Mouse (Mus musculus): ENCODE measurements around the gene Tes3-ps. TPM values are rescaled to one million over a fixed set of nuclear protein-coding genes. Genes with fewer than 3 reads are reported as not detected.

Gene Tes3-ps
- total and polyA plus RNA-seq, 2 experiments from 2014 or later: 0.04 to 0.72 TPM

DNA sequence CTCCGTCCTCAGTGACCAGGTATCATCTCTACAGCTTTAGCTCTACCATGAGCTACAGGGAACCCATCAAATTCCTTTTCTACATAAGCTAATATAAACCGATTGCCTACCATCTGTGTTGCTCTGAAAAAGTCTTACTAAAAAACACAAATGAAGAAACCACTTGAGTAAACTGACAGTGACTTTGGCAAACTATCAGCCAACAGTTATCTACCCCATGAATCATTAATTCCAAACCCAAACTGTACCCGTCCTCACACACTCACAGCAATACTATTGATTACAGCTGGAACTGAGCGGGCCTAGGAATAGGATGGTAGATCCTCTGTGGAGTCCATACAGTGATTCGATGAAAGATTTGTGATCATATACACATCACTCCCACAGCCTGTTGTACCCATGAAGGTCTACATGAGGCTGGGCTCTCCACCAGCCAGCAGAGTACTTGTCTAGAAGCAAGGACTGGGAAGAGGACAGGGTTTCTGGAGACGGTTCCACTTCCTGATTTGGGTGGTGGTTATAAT lies 14.2 kb upstream of the Tes3-ps start:
- H3K4me3 ChIP-seq (ENCODE audit: low read depth, low read length): no peak overlapping the region
- ATAC-seq (ENCODE audit: insufficient read depth, low read depth) (no peak), DNase-seq (ENCODE audit: low spot score) (no peak)
- no peaks in the 10 kb centered on the region for H3K27me3 ChIP-seq (ENCODE audit: control insufficient read depth, insufficient read depth, low read length)
- TF ChIP-seq EP300 (IDR thresholded peaks at IDR 0.05; ENCODE audit: low read depth) (no peak), CTCF (IDR thresholded peaks at IDR 0.05; ENCODE audit: low read depth) (no peak)
- H3K4me2 ChIP-seq (ENCODE audit: low read depth, low read length): no peak overlapping the region
- H3K9me3 ChIP-seq (replicated peaks; ENCODE audit: control insufficient read depth, low read length): no peaks in the 10 kb centered on the region
- no peaks in the 10 kb centered on the region for H3K36me3 ChIP-seq (replicated peaks; ENCODE audit: control insufficient read depth, insufficient read depth, low read length)
- 90% methylated on average over 6 of the region's 6 CpGs for WGBS
- no peak overlapping the region; the same call in 1 of the 2 replicates for H3K27ac ChIP-seq (ENCODE audit: low read depth)
- H3K9ac ChIP-seq (replicated peaks; ENCODE audit: low read depth, low read length): no peak overlapping the region
- peaks cover 4% of the 10 kb centered on the region for H3K4me1 ChIP-seq (ENCODE audit: control insufficient read depth, insufficient read depth)

DNA sequence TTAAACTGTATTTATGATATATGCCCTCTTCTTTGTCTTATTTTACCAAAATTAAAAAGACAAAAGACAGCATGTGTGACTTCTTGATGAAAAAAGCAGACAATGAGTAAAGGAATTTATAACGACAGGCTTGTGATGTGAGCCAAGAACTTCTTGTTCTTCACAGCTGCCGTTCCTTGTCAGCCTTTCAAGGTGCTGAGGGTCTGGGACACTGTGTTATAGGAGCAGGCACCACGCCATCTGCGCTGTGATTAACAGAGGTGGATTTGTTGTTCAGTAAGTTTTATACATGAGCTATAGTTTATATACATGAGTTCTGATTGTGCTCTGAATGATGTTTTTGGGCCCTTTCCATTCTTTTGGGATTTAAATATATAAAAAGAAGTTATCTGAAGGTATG lies 13.7 kb upstream of the Tes3-ps start:
- Histone ChIP-seq H3K4me1 (ENCODE audit: control insufficient read depth, insufficient read depth) (peaks cover 4% of the 10 kb centered on the region), H3K9me3 (replicated peaks; ENCODE audit: control insufficient read depth, low read length) (no peaks in the 10 kb centered on the region), H3K27me3 (ENCODE audit: control insufficient read depth, insufficient read depth, low read length) (no peaks in the 10 kb centered on the region), H3K27ac (ENCODE audit: low read depth) (peak overlapping the region; percentile 57), H3K4me2 (ENCODE audit: low read depth, low read length) (no peak overlapping the region), H3K4me3 (ENCODE audit: low read depth, low read length) (no peak overlapping the region), H3K36me3 (replicated peaks; ENCODE audit: control insufficient read depth, insufficient read depth, low read length) (no peaks in the 10 kb centered on the region), H3K9ac (replicated peaks; ENCODE audit: low read depth, low read length) (no peak overlapping the region)
- WGBS: 67% methylated on average over 4 of the region's 4 CpGs
- TF ChIP-seq CTCF (IDR thresholded peaks at IDR 0.05; ENCODE audit: low read depth) (no peak), EP300 (IDR thresholded peaks at IDR 0.05; ENCODE audit: low read depth) (no peak)
- no peak for ATAC-seq (ENCODE audit: insufficient read depth, low read depth)
- DNase-seq (ENCODE audit: low spot score): no peak

DNA sequence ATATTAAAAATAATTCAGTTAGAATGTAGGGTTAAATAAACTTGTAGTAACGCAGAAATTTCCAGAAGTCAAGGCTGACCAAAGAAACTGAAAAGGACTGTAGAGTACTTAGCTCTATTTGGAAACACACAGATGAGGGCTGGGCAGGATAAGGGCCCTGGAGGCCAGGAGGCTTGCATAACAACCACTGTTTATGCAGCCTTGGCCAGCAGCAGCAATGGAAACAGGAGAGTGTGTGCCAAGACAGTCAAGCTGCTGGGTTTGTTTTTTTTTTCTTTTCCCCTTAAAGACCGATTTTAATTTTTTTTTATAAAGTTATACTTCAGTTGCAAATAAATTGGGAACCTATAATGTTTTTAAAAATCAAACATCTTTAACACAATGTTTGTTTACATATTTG lies 13.1 kb upstream of the Tes3-ps start:
- ATAC-seq (ENCODE audit: insufficient read depth, low read depth) (peak; percentile 98), DNase-seq (ENCODE audit: low spot score) (peak; percentile 93)
- no peaks in the 10 kb centered on the region for H3K36me3 ChIP-seq (replicated peaks; ENCODE audit: control insufficient read depth, insufficient read depth, low read length)
- 12% methylated on average over 2 of the region's 2 CpGs for WGBS
- peaks cover 4% of the 10 kb centered on the region for H3K4me1 ChIP-seq (ENCODE audit: control insufficient read depth, insufficient read depth)
- peak overlapping the region; percentile 67; the same call in 1 of the 2 replicates for H3K27ac ChIP-seq (ENCODE audit: low read depth)
- no peak overlapping the region for H3K4me3 ChIP-seq (ENCODE audit: low read depth, low read length)
- no peak for TF ChIP-seq EP300 (IDR thresholded peaks at IDR 0.05; ENCODE audit: low read depth)
- TF ChIP-seq CTCF (IDR thresholded peaks at IDR 0.05; ENCODE audit: low read depth): no peak
- no peak overlapping the region for H3K4me2 ChIP-seq (ENCODE audit: low read depth, low read length)
- H3K27me3 ChIP-seq (ENCODE audit: control insufficient read depth, insufficient read depth, low read length): no peaks in the 10 kb centered on the region
- H3K9ac ChIP-seq (replicated peaks; ENCODE audit: low read depth, low read length): no peak overlapping the region
- H3K9me3 ChIP-seq (replicated peaks; ENCODE audit: control insufficient read depth, low read length): no peaks in the 10 kb centered on the region

DNA sequence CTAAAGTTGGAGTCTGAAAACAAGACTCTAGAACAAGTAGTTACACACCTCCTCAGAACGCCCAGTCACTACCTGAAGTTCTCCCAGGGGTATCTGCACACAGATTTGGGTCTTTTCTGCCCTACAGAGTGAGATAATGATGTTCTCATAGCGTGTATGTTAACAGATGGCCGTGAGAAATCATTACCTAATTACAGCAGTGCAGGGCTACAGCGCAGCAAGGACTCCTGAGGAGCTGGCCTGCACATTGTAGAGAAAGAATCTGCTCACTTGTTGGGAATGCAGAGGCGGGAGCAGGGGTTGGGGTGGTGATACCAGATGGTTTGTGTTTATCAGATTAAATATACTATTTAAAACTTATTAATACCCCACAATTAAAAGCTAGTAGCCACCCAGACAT lies 12.6 kb upstream of the Tes3-ps start:
- H3K36me3 ChIP-seq (replicated peaks; ENCODE audit: control insufficient read depth, insufficient read depth, low read length): no peaks in the 10 kb centered on the region
- H3K27ac ChIP-seq (ENCODE audit: low read depth): peak overlapping the region; percentile 67
- H3K4me1 ChIP-seq (ENCODE audit: control insufficient read depth, insufficient read depth): peaks cover 4% of the 10 kb centered on the region
- ATAC-seq (ENCODE audit: insufficient read depth, low read depth) (peak; percentile 47), DNase-seq (ENCODE audit: low spot score) (no peak)
- no peaks in the 10 kb centered on the region for H3K9me3 ChIP-seq (replicated peaks; ENCODE audit: control insufficient read depth, low read length)
- no peak overlapping the region for H3K4me2 ChIP-seq (ENCODE audit: low read depth, low read length)
- WGBS: 38% methylated on average over 5 of the region's 5 CpGs
- TF ChIP-seq EP300 (IDR thresholded peaks at IDR 0.05; ENCODE audit: low read depth) (no peak), CTCF (IDR thresholded peaks at IDR 0.05; ENCODE audit: low read depth) (no peak)
- H3K4me3 ChIP-seq (ENCODE audit: low read depth, low read length): no peak overlapping the region
- no peaks in the 10 kb centered on the region for H3K27me3 ChIP-seq (ENCODE audit: control insufficient read depth, insufficient read depth, low read length)
- no peak overlapping the region for H3K9ac ChIP-seq (replicated peaks; ENCODE audit: low read depth, low read length)

DNA sequence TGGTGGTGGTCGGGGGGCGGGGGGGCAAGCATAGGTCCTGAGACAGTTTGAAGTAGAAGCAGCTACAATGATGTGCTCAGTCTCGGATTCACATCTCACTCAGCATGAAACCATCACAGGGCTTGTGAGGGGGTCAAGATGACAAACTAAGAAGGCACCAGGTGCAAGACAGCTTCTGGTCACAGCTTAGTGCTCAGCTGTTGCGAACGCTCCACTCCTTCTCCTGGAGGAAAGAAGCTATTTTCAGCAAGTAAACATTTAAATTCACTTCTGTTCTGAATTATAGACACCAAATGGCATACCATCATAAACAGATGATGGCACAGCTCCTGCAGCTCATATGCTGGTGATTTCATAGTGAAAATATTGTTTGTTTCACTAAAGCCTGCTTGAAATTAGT lies 7.7 kb upstream of the Tes3-ps start:
- Histone ChIP-seq H3K4me3 (ENCODE audit: low read depth, low read length) (no peak overlapping the region), H3K4me1 (ENCODE audit: control insufficient read depth, insufficient read depth) (no peaks in the 10 kb centered on the region), H3K9me3 (replicated peaks; ENCODE audit: control insufficient read depth, low read length) (no peaks in the 10 kb centered on the region), H3K36me3 (replicated peaks; ENCODE audit: control insufficient read depth, insufficient read depth, low read length) (no peaks in the 10 kb centered on the region), H3K4me2 (ENCODE audit: low read depth, low read length) (no peak overlapping the region), H3K27me3 (ENCODE audit: control insufficient read depth, insufficient read depth, low read length) (no peaks in the 10 kb centered on the region), H3K27ac (ENCODE audit: low read depth) (no peak overlapping the region), H3K9ac (replicated peaks; ENCODE audit: low read depth, low read length) (no peak overlapping the region)
- ATAC-seq (ENCODE audit: insufficient read depth, low read depth): no peak
- WGBS: 90% methylated on average over 5 of the region's 5 CpGs
- no peak for TF ChIP-seq CTCF (IDR thresholded peaks at IDR 0.05; ENCODE audit: low read depth)
- TF ChIP-seq EP300 (IDR thresholded peaks at IDR 0.05; ENCODE audit: low read depth): no peak
- DNase-seq (ENCODE audit: low spot score): no peak

DNA sequence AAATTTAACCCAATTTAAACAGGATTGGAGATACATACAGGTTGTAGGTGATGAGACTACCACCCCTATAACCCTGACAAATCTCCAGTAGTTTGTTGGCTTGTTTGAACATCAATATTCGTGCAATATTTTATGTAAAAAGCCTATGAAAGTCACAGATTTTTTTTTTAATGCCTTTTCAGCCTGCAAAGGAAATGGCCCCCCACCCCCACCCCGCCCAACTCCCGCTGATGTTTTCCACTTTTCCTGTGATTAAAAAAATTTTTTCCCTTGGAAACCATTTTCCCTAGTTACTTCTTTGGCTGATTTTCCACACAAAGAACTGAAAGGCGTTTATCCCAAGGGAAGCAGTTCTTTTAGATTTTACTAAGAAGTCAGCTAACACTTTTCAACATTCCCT lies 11.4 kb downstream of the Tes3-ps start, which contains the start of gene Ecm2:
Ecm2 (plus strand) TSS at position 301 of the 400 bp plus-strand sequence.
- Histone ChIP-seq H3K9me3 (replicated peaks; ENCODE audit: control insufficient read depth, low read length) (no peaks in the 10 kb centered on the region; the same call in 1 of the 2 replicates), H3K4me1 (ENCODE audit: control insufficient read depth, insufficient read depth) (no peaks in the 10 kb centered on the region), H3K27me3 (ENCODE audit: control insufficient read depth, insufficient read depth, low read length) (no peaks in the 10 kb centered on the region), H3K36me3 (replicated peaks; ENCODE audit: control insufficient read depth, insufficient read depth, low read length) (no peaks in the 10 kb centered on the region), H3K4me2 (ENCODE audit: low read depth, low read length) (peak within 1 kb of the TSS; percentile 52), H3K4me3 (ENCODE audit: low read depth, low read length) (peak within 1 kb of the TSS; percentile 26), H3K9ac (replicated peaks; ENCODE audit: low read depth, low read length) (peak within 1 kb of the TSS; percentile 17; the same call in 1 of the 2 replicates), H3K27ac (ENCODE audit: low read depth) (peak within 1 kb of the TSS; percentile 71)
- 53% methylated on average over 4 of the region's 4 CpGs for WGBS
- TF ChIP-seq CTCF (IDR thresholded peaks at IDR 0.05; ENCODE audit: low read depth): no peak
- no peak for TF ChIP-seq EP300 (IDR thresholded peaks at IDR 0.05; ENCODE audit: low read depth)
- DNase-seq (ENCODE audit: low spot score) (no peak), ATAC-seq (ENCODE audit: insufficient read depth, low read depth) (no peak)

All from heart, postnatal 0 days (tissue).